ENCODE assay signal across 8 mouse cellular contexts in the genomic region with DNA sequence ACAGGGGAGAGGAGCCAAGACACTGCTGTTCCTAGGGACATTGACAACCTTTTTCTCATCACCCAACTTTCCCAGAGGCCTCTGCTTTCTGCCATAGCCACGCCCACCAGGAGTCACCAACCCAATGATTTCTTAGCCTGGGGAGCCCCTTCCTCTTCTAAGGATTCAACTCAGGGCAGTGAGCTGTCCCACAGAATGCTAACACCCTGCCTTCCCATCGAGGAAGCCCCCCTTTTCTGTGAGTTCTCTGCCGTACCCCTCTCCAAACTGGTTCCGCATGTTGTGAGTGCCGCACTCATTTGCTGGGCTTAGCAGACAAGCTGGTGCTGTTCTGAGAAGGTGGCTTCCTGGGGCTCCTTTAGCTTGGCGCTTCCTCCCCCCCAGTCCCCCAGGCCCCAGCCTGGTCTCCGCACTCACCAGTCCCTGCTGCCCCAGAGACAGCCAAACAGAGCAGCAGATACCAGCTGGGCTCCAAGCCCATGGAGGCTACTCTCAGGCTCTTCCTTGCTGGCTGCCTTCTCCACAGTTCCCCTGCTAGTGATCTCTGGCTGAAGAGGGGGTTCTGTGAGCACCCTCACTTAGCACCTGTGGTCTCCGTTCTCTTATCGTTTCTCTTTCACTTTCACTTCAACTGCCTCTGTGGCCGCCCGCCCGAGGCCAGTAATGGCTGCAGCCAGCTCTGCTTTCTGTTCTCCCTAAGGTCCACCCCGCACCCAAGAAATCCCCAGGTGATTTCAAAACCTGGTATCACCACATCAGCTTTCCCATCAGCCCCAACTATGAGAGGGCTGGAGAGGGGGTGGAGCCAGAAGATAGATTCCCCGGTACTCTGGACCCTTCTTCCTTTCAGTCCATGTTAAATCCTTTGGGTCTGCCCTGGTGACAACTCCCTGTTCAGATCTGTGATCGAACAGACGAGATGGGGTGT. TPM values are rescaled to one million over a fixed set of nuclear protein-coding genes. Genes with fewer than 3 reads are reported as not detected.
DNase-seq lines count a peak whose midpoint lies in the region; ATAC-seq lines count a peak whose summit lies in the region.

A gene (minus strand): TSS at position 744 of the 928 bp plus-strand sequence.

- H3K27ac ChIP-seq in hindbrain, embryonic 15.5 days (replicated peaks), result peak within 1 kb of the TSS; percentile 76

- WGBS in hindbrain, embryonic 15.5 days, result 11% methylated on average over 16 of the region's 16 CpGs

- H3K9me3 ChIP-seq in hindbrain, embryonic 15.5 days, result no peaks in the 10 kb centered on the region

- peak within 1 kb of the TSS; percentile 46 for H3K4me3 ChIP-seq in hindbrain, embryonic 15.5 days

- H3K4me1 ChIP-seq in hindbrain, embryonic 15.5 days (replicated peaks), result peaks cover 21% of the 10 kb centered on the region

- no peaks in the 10 kb centered on the region for H3K27me3 ChIP-seq in hindbrain, embryonic 15.5 days

- peak; percentile 88 for ATAC-seq in hindbrain, embryonic 15.5 days (ENCODE audit: low FRiP score, low read depth)
- ATAC-seq in megakaryocyte-erythroid progenitor cell, adult 5-6 weeks (replicated peaks; ENCODE audit: low FRiP score, low TSS enrichment, poor library complexity, severe bottlenecking), result peak; percentile 48

- H3K36me3 ChIP-seq in hindbrain, embryonic 15.5 days, result no peaks in the 10 kb centered on the region

- intact Hi-C loops in left cerebral cortex, postnatal 36 days (cut with DNase I), result no loop called here

- peak within 1 kb of the TSS; percentile 59 for H3K9ac ChIP-seq in hindbrain, embryonic 15.5 days

- DNase-seq in layer of hippocampus, adult 11-12 months (ENCODE audit: low spot score), result peak; percentile 57
- no peak for DNase-seq in layer of hippocampus, adult 9-10 months (ENCODE audit: low spot score)
- DNase-seq in cerebellum, adult 8-10 months, result peak; percentile 59
- peak; percentile 30 to 35 for DNase-seq in frontal cortex, postnatal 14 days (ENCODE audit: low spot score in 2 of 2)
- DNase-seq in left cerebral cortex, postnatal 36 days (ENCODE audit: low spot score in 2 of 2), result peak; percentile 31 to 40
- peak; percentile 42 for DNase-seq in skeletal muscle tissue, adult 2 months (ENCODE audit: low read depth, low spot score)

- H3K4me2 ChIP-seq in hindbrain, embryonic 15.5 days, result peak within 1 kb of the TSS; percentile 96

RNA-seq across cellular contexts. Expression of the gene that starts here (rescaled TPM):
- polyA plus RNA-seq in hindbrain, embryonic 15.5 days (2015; fragmentation: Nextera tagmentation; extraction: Ambion mirVana), result 6.8 and 8.2 TPM in 2 replicates
- total RNA-seq in left cerebral cortex, postnatal 36 days (2021), result 1 to 10 TPM; 3.7 to 4.9 TPM
- 2.0 and 3.6 TPM in 2 replicates for total RNA-seq in megakaryocyte-erythroid progenitor cell, adult 5-6 weeks (2014; fragmentation: Nextera tagmentation)
- total RNA-seq in megakaryocyte-erythroid progenitor cell, adult 5-6 weeks (2017), result 4.8 and 8.6 TPM in 2 replicates
